Mouse (Mus musculus): ENCODE measurements around the gene Slc30a5. TPM values are rescaled to one million over a fixed set of nuclear protein-coding genes. Genes with fewer than 3 reads are reported as not detected.

The Slc30a5 gene
- polyA plus RNA-seq, 1 experiment = 20.9 TPM

DNA sequence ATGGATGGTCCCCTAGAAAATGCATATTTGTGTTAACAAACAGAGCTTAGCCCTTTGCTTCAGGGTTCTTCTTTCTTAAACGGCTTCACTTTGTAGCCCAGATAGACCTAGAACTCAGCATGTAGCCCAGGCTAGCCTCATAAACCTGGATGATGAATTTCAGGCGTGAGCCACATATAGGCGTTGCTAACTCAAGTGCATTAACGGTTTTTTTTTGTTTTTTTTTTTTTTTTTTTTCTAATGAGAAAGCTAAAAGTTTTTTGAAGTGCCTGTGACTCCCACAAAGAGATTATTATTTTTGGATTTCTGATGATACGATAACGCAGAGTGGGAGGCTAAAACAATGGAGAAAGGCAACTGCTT, 394 bp upstream of the Slc30a5 start:
- Histone ChIP-seq H3K4me3 (peak overlapping the region; percentile 86), H3ac (ENCODE audit: control insufficient read depth, insufficient read length) (peak overlapping the region; percentile 88), H3K36me3 (ENCODE audit: control insufficient read depth, insufficient read depth) (no peaks in the 10 kb centered on the region), H3K4me2 (ENCODE audit: low read depth) (peak overlapping the region; percentile 49), H3K79me2 (ENCODE audit: control insufficient read depth, insufficient read depth) (peaks cover 39% of the 10 kb centered on the region), H3K27me3 (ENCODE audit: control insufficient read depth, insufficient read depth, insufficient read length) (no peaks in the 10 kb centered on the region)
- TF ChIP-seq CEBPB (IDR thresholded peaks at IDR 0.05; ENCODE audit: insufficient read depth, poor library complexity, severe bottlenecking) = no peak
- TF ChIP-seq TCF12 (IDR thresholded peaks at IDR 0.05; ENCODE audit: insufficient read depth, poor library complexity, severe bottlenecking) = no peak
- TF ChIP-seq REST (IDR thresholded peaks at IDR 0.05; ENCODE audit: insufficient read depth, insufficient read length) = no peak
- TF ChIP-seq TCF3 (IDR thresholded peaks at IDR 0.05; ENCODE audit: insufficient read length, low read depth) = no peak
- TF ChIP-seq SRF (IDR thresholded peaks at IDR 0.05; ENCODE audit: control insufficient read depth, insufficient read length, low read depth) = no peak
- TF ChIP-seq USF1 (IDR thresholded peaks at IDR 0.05; ENCODE audit: low read depth) = no peak

DNA sequence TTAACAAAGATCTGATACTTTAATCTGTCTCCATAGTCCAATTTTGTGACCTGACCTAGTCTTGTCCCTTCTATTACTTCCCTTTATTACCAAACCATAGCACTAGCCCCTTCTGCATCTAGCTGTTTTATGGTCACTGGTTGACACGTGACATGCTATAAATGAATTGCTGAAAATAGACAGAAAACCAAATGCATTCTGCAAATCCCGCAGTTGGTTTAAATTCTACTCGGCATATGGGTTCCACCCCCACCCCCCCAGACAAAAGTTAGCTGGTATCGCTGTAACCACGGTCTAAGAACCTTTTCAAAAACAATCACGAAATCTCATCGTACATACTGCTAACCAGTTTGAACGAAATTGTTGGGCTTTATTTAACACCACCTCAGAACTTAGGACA, 1.0 kb downstream of the Slc30a5 start:
- Histone ChIP-seq H3K79me2 (ENCODE audit: control insufficient read depth, insufficient read depth) (peaks cover 39% of the 10 kb centered on the region), H3K36me3 (ENCODE audit: control insufficient read depth, insufficient read depth) (peaks cover 11% of the 10 kb centered on the region), H3K4me3 (peak overlapping the region; percentile 86), H3K4me2 (ENCODE audit: low read depth) (peak overlapping the region; percentile 89), H3K27me3 (ENCODE audit: control insufficient read depth, insufficient read depth, insufficient read length) (no peaks in the 10 kb centered on the region), H3ac (ENCODE audit: control insufficient read depth, insufficient read length) (peak overlapping the region; percentile 88)
- TF ChIP-seq REST (IDR thresholded peaks at IDR 0.05; ENCODE audit: insufficient read depth, insufficient read length) (no peak), USF1 (IDR thresholded peaks at IDR 0.05; ENCODE audit: low read depth) (peak; percentile 50), MYOG (IDR thresholded peaks at IDR 0.05; ENCODE audit: control insufficient read depth in 1 of 3, insufficient read depth in 1 of 3, insufficient read length in 2 of 3, low read depth in 2 of 3) (no peak)

DNA sequence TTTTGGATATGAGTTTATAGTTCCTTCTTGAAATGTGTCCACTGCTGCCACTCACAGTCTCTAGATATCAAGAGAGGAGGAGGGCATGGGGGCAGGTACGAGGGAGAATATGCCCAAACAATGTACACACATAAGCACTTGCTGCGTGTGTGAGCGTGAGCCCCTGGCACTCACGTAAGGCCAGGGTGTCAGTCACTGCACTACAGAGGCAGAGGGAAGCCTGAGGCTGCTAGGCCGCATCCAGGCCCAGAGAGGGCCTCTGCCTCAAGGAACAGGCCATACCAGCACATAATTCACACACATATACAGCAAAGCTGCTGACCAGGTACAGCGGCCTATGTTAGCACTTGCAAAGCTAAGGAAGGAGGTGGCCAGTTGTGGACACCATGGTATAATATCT, 2.1 kb downstream of the Slc30a5 start:
- no peaks in the 10 kb centered on the region for H3K27me3 ChIP-seq (ENCODE audit: control insufficient read depth, insufficient read depth, insufficient read length)
- H3K4me3 ChIP-seq = peak overlapping the region; percentile 86
- H3K36me3 ChIP-seq (ENCODE audit: control insufficient read depth, insufficient read depth) = peaks cover 17% of the 10 kb centered on the region
- peak overlapping the region; percentile 89 for H3K4me2 ChIP-seq (ENCODE audit: low read depth)
- H3K79me2 ChIP-seq (ENCODE audit: control insufficient read depth, insufficient read depth) = peaks cover 39% of the 10 kb centered on the region
- TF ChIP-seq CEBPB (IDR thresholded peaks at IDR 0.05; ENCODE audit: insufficient read depth, poor library complexity, severe bottlenecking) (no peak), POLR2AphosphoS2 (IDR thresholded peaks at IDR 0.05; ENCODE audit: insufficient read length, low read depth) (no peak), MYOD1 (IDR thresholded peaks at IDR 0.05; ENCODE audit: control insufficient read depth in 1 of 3, insufficient read length in 2 of 3, low read depth in 2 of 3) (no peak), MYOG (IDR thresholded peaks at IDR 0.05; ENCODE audit: control insufficient read depth in 1 of 3, insufficient read depth in 1 of 3, insufficient read length in 2 of 3, low read depth in 2 of 3) (no peak), POLR2A (IDR thresholded peaks at IDR 0.05; ENCODE audit: insufficient read length, low read depth) (no peak), REST (IDR thresholded peaks at IDR 0.05; ENCODE audit: insufficient read depth, insufficient read length) (no peak), SRF (IDR thresholded peaks at IDR 0.05; ENCODE audit: control insufficient read depth, insufficient read length, low read depth) (no peak), TCF3 (IDR thresholded peaks at IDR 0.05; ENCODE audit: insufficient read length, low read depth) (no peak), USF1 (IDR thresholded peaks at IDR 0.05; ENCODE audit: low read depth) (no peak), TCF12 (IDR thresholded peaks at IDR 0.05; ENCODE audit: insufficient read depth, poor library complexity, severe bottlenecking) (no peak), E2F4 (IDR thresholded peaks at IDR 0.05; ENCODE audit: insufficient read depth) (no peak), MAX (IDR thresholded peaks at IDR 0.05; ENCODE audit: low read depth) (no peak)
- H3ac ChIP-seq (ENCODE audit: control insufficient read depth, insufficient read length) = no peak overlapping the region

DNA sequence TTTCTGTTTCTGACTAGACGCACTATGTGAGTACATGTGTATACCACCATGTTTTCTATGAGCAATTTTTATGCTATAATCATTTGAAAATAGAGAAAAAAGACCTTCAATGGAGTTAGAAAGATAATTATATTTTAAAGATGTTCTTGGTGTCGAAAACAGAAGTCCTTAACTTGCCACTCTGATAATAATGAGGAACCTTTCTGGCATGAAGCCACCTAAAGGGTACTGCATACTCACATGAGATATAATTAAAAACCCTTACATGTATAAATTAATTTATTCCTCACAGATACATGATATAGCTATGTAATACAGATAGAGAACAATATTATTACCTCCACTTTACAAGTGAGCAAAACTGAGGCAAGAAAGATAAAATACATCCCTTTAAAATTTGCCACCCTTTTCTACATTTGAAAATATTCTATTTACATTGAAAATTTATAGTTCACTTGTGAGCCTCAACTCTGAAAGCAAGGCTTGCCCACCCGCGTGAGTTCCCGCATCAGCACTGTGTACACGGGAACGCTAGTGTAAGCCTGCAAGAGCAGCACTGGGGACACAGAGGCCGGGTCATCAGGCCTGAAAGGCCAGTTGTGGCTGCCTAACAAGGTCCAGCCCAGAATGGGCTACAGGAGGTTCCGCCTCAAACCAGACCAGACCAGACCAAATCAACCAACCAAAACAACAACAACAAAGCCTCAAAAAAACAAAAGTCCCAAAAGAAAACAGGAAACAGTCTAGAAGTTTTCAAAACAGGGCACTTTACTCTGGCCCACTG, 7.4 kb downstream of the Slc30a5 start:
- peaks cover 43% of the 10 kb centered on the region for H3K36me3 ChIP-seq (ENCODE audit: control insufficient read depth, insufficient read depth)
- H3K27me3 ChIP-seq (ENCODE audit: control insufficient read depth, insufficient read depth, insufficient read length) = no peaks in the 10 kb centered on the region
- TF ChIP-seq MYOG (IDR thresholded peaks at IDR 0.05; ENCODE audit: control insufficient read depth in 1 of 3, insufficient read depth in 1 of 3, insufficient read length in 2 of 3, low read depth in 2 of 3) (no peak), CEBPB (IDR thresholded peaks at IDR 0.05; ENCODE audit: insufficient read depth, poor library complexity, severe bottlenecking) (no peak), TCF12 (IDR thresholded peaks at IDR 0.05; ENCODE audit: insufficient read depth, poor library complexity, severe bottlenecking) (no peak), USF1 (IDR thresholded peaks at IDR 0.05; ENCODE audit: low read depth) (no peak), REST (IDR thresholded peaks at IDR 0.05; ENCODE audit: insufficient read depth, insufficient read length) (no peak), SRF (IDR thresholded peaks at IDR 0.05; ENCODE audit: control insufficient read depth, insufficient read length, low read depth) (no peak), POLR2A (IDR thresholded peaks at IDR 0.05; ENCODE audit: insufficient read length, low read depth) (no peak), POLR2AphosphoS2 (IDR thresholded peaks at IDR 0.05; ENCODE audit: insufficient read length, low read depth) (no peak), MYOD1 (IDR thresholded peaks at IDR 0.05; ENCODE audit: control insufficient read depth in 1 of 3, insufficient read length in 2 of 3, low read depth in 2 of 3) (no peak), E2F4 (IDR thresholded peaks at IDR 0.05; ENCODE audit: insufficient read depth) (no peak), TCF3 (IDR thresholded peaks at IDR 0.05; ENCODE audit: insufficient read length, low read depth) (no peak), MAX (IDR thresholded peaks at IDR 0.05; ENCODE audit: low read depth) (no peak)
- H3K4me3 ChIP-seq = no peak overlapping the region
- no peak overlapping the region for H3ac ChIP-seq (ENCODE audit: control insufficient read depth, insufficient read length)
- no peak overlapping the region for H3K4me2 ChIP-seq (ENCODE audit: low read depth)
- peaks cover 20% of the 10 kb centered on the region for H3K79me2 ChIP-seq (ENCODE audit: control insufficient read depth, insufficient read depth)

DNA sequence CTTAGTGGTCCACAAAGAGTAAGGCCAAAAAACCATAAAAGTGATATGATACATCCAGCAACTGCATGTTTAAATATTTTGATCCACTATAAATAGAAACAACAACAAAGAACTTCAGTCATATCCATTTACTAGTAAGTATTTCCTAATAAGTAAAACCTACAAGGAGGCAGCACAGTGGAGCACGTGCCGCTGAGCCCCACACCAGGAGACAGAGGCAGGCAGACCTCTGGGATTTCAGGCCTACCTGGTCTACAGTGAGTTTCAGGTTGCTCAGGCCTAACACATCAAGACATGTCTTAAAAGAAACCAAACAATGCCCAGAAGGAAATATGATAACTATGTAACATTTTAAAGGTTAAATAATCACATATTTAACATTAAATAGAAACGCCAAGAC, 8.3 kb downstream of the Slc30a5 start:
- Histone ChIP-seq H3K79me2 (ENCODE audit: control insufficient read depth, insufficient read depth) (peaks cover 11% of the 10 kb centered on the region), H3ac (ENCODE audit: control insufficient read depth, insufficient read length) (no peak overlapping the region), H3K36me3 (ENCODE audit: control insufficient read depth, insufficient read depth) (peaks cover 47% of the 10 kb centered on the region), H3K4me2 (ENCODE audit: low read depth) (no peak overlapping the region), H3K4me3 (no peak overlapping the region), H3K27me3 (ENCODE audit: control insufficient read depth, insufficient read depth, insufficient read length) (no peaks in the 10 kb centered on the region)
- TF ChIP-seq REST (IDR thresholded peaks at IDR 0.05; ENCODE audit: insufficient read depth, insufficient read length) = no peak
- TF ChIP-seq MYOG (IDR thresholded peaks at IDR 0.05; ENCODE audit: control insufficient read depth in 1 of 3, insufficient read depth in 1 of 3, insufficient read length in 2 of 3, low read depth in 2 of 3) = no peak
- TF ChIP-seq TCF3 (IDR thresholded peaks at IDR 0.05; ENCODE audit: insufficient read length, low read depth) = no peak

All from myocyte (in vitro differentiated cells).